Mouse (Mus musculus): ENCODE results near the gene Hhatl. TPM values are rescaled to one million over a fixed set of nuclear protein-coding genes. Genes with fewer than 3 reads are reported as not detected.

The Hhatl gene
- total RNA-seq, 1 experiment, result 0.09 TPM

- H3K27ac ChIP-seq (ENCODE audit: insufficient read depth, low read depth, low read length, poor library complexity, severe bottlenecking), result no peak overlapping the region
- H3K4me3 ChIP-seq (ENCODE audit: insufficient read depth in 1 of 2, low read depth in 1 of 2, low read length in 2 of 2, poor library complexity in 1 of 2, severe bottlenecking in 1 of 2), result no peak overlapping the region
- DNase-seq (ENCODE audit: low read depth, low spot score), result no peak
- H3K36me3 ChIP-seq (ENCODE audit: control insufficient read depth, insufficient read depth, low read length, poor library complexity, severe bottlenecking), result peaks cover 47% of the 10 kb centered on the region
- H3K9me3 ChIP-seq (ENCODE audit: control insufficient read depth, insufficient read depth, low read depth, low read length), result no peaks in the 10 kb centered on the region
- TF ChIP-seq HCFC1 (IDR thresholded peaks at IDR 0.05; ENCODE audit: borderline replicate concordance, insufficient read depth, low read length), result no peak
- TF ChIP-seq MAFK (IDR thresholded peaks at IDR 0.05; ENCODE audit: insufficient read depth, low read depth, low read length), result no peak
- TF ChIP-seq ZC3H11A (IDR thresholded peaks at IDR 0.05; ENCODE audit: borderline replicate concordance, low read depth, low read length), result no peak
- no peak for TF ChIP-seq ZNF384 (IDR thresholded peaks at IDR 0.05; ENCODE audit: low read depth, low read length)
- no peak for TF ChIP-seq CHD2 (IDR thresholded peaks at IDR 0.05; ENCODE audit: low read depth, low read length)
- H3K4me1 ChIP-seq (ENCODE audit: control insufficient read depth in 2 of 2, insufficient read depth in 2 of 2, low read length in 2 of 2, poor library complexity in 1 of 2), result 0 out of 4 replicates have a peak, but pooled peaks cover 0 to 2% of the 10 kb centered on the region in 2 experiments
- H3K9ac ChIP-seq (ENCODE audit: insufficient read depth, low read depth, low read length, poor library complexity, severe bottlenecking), result no peak overlapping the region
- in situ Hi-C loops (cut with MboI; ENCODE audit: low sequenced_read_pairs in 2 of 2, unreplicated experiment in 2 of 2), result no loop called here
These were observed 39.5 kb downstream of the Hhatl start for GRCm38 (mm10) chr9:121752774-121753173.

GRCm38 (mm10) chr9:121744051-121744450, 48.3 kb downstream of the Hhatl start:
- DNase-seq (ENCODE audit: low read depth, low spot score), result no peak
- no peak overlapping the region for H3K27ac ChIP-seq (ENCODE audit: insufficient read depth, low read depth, low read length, poor library complexity, severe bottlenecking)
- in situ Hi-C loops (cut with MboI; ENCODE audit: low sequenced_read_pairs in 2 of 2, unreplicated experiment in 2 of 2), result loop anchor here in 1 of 2 experiments (25.0 kb wide), 1 partner anchor 1268 kb away; the partner anchor contains the start of gene Tmem42
- no peaks in the 10 kb centered on the region for H3K4me1 ChIP-seq (ENCODE audit: control insufficient read depth in 2 of 2, insufficient read depth in 2 of 2, low read length in 2 of 2, poor library complexity in 1 of 2)
- no peaks in the 10 kb centered on the region for H3K9me3 ChIP-seq (ENCODE audit: control insufficient read depth, insufficient read depth, low read depth, low read length)
- H3K9ac ChIP-seq (ENCODE audit: insufficient read depth, low read depth, low read length, poor library complexity, severe bottlenecking), result no peak overlapping the region
- no peak for TF ChIP-seq MAFK (IDR thresholded peaks at IDR 0.05; ENCODE audit: insufficient read depth, low read depth, low read length)
- TF ChIP-seq CHD2 (IDR thresholded peaks at IDR 0.05; ENCODE audit: low read depth, low read length), result no peak
- no peak for TF ChIP-seq ZC3H11A (IDR thresholded peaks at IDR 0.05; ENCODE audit: borderline replicate concordance, low read depth, low read length)
- TF ChIP-seq ZNF384 (IDR thresholded peaks at IDR 0.05; ENCODE audit: low read depth, low read length), result no peak
- no peak for TF ChIP-seq HCFC1 (IDR thresholded peaks at IDR 0.05; ENCODE audit: borderline replicate concordance, insufficient read depth, low read length)
- H3K36me3 ChIP-seq (ENCODE audit: control insufficient read depth, insufficient read depth, low read length, poor library complexity, severe bottlenecking), result peaks cover 30% of the 10 kb centered on the region
- no peak overlapping the region for H3K4me3 ChIP-seq (ENCODE audit: insufficient read depth in 1 of 2, low read depth in 1 of 2, low read length in 2 of 2, poor library complexity in 1 of 2, severe bottlenecking in 1 of 2)

GRCm38 (mm10) chr9:121741168-121741567, 51.1 kb downstream of the Hhatl start:
- Histone ChIP-seq H3K4me3 (ENCODE audit: insufficient read depth in 1 of 2, low read depth in 1 of 2, low read length in 2 of 2, poor library complexity in 1 of 2, severe bottlenecking in 1 of 2) (no peak overlapping the region), H3K4me1 (ENCODE audit: control insufficient read depth in 2 of 2, insufficient read depth in 2 of 2, low read length in 2 of 2, poor library complexity in 1 of 2) (no peaks in the 10 kb centered on the region), H3K36me3 (ENCODE audit: control insufficient read depth, insufficient read depth, low read length, poor library complexity, severe bottlenecking) (peaks cover 11% of the 10 kb centered on the region), H3K27ac (ENCODE audit: insufficient read depth, low read depth, low read length, poor library complexity, severe bottlenecking) (no peak overlapping the region), H3K9me3 (ENCODE audit: control insufficient read depth, insufficient read depth, low read depth, low read length) (no peaks in the 10 kb centered on the region), H3K9ac (ENCODE audit: insufficient read depth, low read depth, low read length, poor library complexity, severe bottlenecking) (no peak overlapping the region)
- in situ Hi-C loops (cut with MboI; ENCODE audit: low sequenced_read_pairs in 2 of 2, unreplicated experiment in 2 of 2), result loop anchor here in 1 of 2 experiments (25.0 kb wide), 1 partner anchor 1271 kb away; the partner anchor contains the start of gene Tmem42
- no peak for DNase-seq (ENCODE audit: low read depth, low spot score)
- no peak for TF ChIP-seq HCFC1 (IDR thresholded peaks at IDR 0.05; ENCODE audit: borderline replicate concordance, insufficient read depth, low read length)

- TF ChIP-seq ZC3H11A (IDR thresholded peaks at IDR 0.05; ENCODE audit: borderline replicate concordance, low read depth, low read length) (no peak), MAFK (IDR thresholded peaks at IDR 0.05; ENCODE audit: insufficient read depth, low read depth, low read length) (no peak), ZNF384 (IDR thresholded peaks at IDR 0.05; ENCODE audit: low read depth, low read length) (no peak), HCFC1 (IDR thresholded peaks at IDR 0.05; ENCODE audit: borderline replicate concordance, insufficient read depth, low read length) (no peak), CHD2 (IDR thresholded peaks at IDR 0.05; ENCODE audit: low read depth, low read length) (no peak)
- Histone ChIP-seq H3K27ac (ENCODE audit: insufficient read depth, low read depth, low read length, poor library complexity, severe bottlenecking) (no peak overlapping the region), H3K4me3 (ENCODE audit: insufficient read depth in 1 of 2, low read depth in 1 of 2, low read length in 2 of 2, poor library complexity in 1 of 2, severe bottlenecking in 1 of 2) (no peak overlapping the region), H3K9me3 (ENCODE audit: control insufficient read depth, insufficient read depth, low read depth, low read length) (no peaks in the 10 kb centered on the region), H3K4me1 (ENCODE audit: control insufficient read depth in 2 of 2, insufficient read depth in 2 of 2, low read length in 2 of 2, poor library complexity in 1 of 2) (no peaks in the 10 kb centered on the region), H3K9ac (ENCODE audit: insufficient read depth, low read depth, low read length, poor library complexity, severe bottlenecking) (no peak overlapping the region), H3K36me3 (ENCODE audit: control insufficient read depth, insufficient read depth, low read length, poor library complexity, severe bottlenecking) (peaks cover 11% of the 10 kb centered on the region)
- DNase-seq (ENCODE audit: low read depth, low spot score), result no peak
- in situ Hi-C loops (cut with MboI; ENCODE audit: low sequenced_read_pairs in 2 of 2, unreplicated experiment in 2 of 2), result loop anchor here in 1 of 2 experiments (25.0 kb wide), 1 partner anchor 1272 kb away; the partner anchor contains the start of gene Tmem42
These were observed 51.8 kb downstream of the Hhatl start for GRCm38 (mm10) chr9:121740490-121740889.

Other genes starting within 250 kb of the Hhatl start
- gene Lyzl4, start 150.4 kb downstream of the Hhatl start, total RNA-seq (2012; rRNA removed), result 0.58 TPM in 2 replicates
- gene Vipr1, start 149.8 kb downstream of the Hhatl start, total RNA-seq (2012; rRNA removed), result 0.31 and 0.90 TPM in 2 replicates
- gene Sec22c, start 87.0 kb downstream of the Hhatl start, total RNA-seq (2012; rRNA removed), result 8.4 and 11.2 TPM in 2 replicates
- gene Ss18l2, start 82.2 kb downstream of the Hhatl start, total RNA-seq (2012; rRNA removed), result 22.3 and 40.8 TPM in 2 replicates
- 57.8 and 69.6 TPM in 2 replicates for gene Nktr, start 73.3 kb downstream of the Hhatl start, total RNA-seq (2012; rRNA removed)
- gene Zfp651, start 33.2 kb downstream of the Hhatl start, total RNA-seq (2012; rRNA removed), result 6.7 and 8.0 TPM in 2 replicates
- 0.21 and 0.62 TPM in 2 replicates for gene Klhl40, start 14.9 kb downstream of the Hhatl start, total RNA-seq (2012; rRNA removed)
- 0.58 and 1.5 TPM in 2 replicates for gene Ccdc13, start 47.0 kb upstream of the Hhatl start, total RNA-seq (2012; rRNA removed)
- 63.5 and 81.2 TPM in 2 replicates for gene Higd1a, start 65.9 kb upstream of the Hhatl start, total RNA-seq (2012; rRNA removed)
- gene Ackr2, start 105.8 kb upstream of the Hhatl start, total RNA-seq (2012; rRNA removed), result 0.22 and 0.26 TPM in 2 replicates
- gene Cyp8b1, start 123.8 kb upstream of the Hhatl start, total RNA-seq (2012; rRNA removed), result not detected in 2 replicates
- gene Fam198a, start 158.5 kb upstream of the Hhatl start, total RNA-seq (2012; rRNA removed), result 0.32 and 0.36 TPM in 2 replicates
- gene Pomgnt2, start 204.6 kb upstream of the Hhatl start, total RNA-seq (2012; rRNA removed), result 12.9 and 21.6 TPM in 2 replicates